Mouse (Mus musculus): ENCODE data around the gene Tfip11.

GRCm38 (mm10) chr5:112289236-112289635 is 36.9 kb upstream of the Tfip11 start:
- TF ChIP-seq CTCF (IDR thresholded peaks at IDR 0.05; ENCODE audit: low read depth) = no peak
- TF ChIP-seq EP300 (IDR thresholded peaks at IDR 0.05; ENCODE audit: low read depth) = no peak
